Mouse (Mus musculus): Measurements from ENCODE around the gene Vmn1r121.
"Not testable (repeated sequence)": the region's sequence is repeated elsewhere in the genome, so short reads cannot be mapped to it uniquely, and the experiment has no call there.

The Vmn1r121 gene

GRCm38 (mm10) chr7:21098413-21098812 is at the start of gene Vmn1r121:
TSS of gene Vmn1r121 (minus strand) at chr7:21098513.
- not testable (repeated sequence) for DNase-seq (ENCODE audit: low spot score)

GRCm38 (mm10) chr7:21134028-21134427 is 35.7 kb upstream of the Vmn1r121 start, which contains the start of gene Vmn1r122:
TSS of gene Vmn1r122 (minus strand) at chr7:21134128.
- DNase-seq (ENCODE audit: low spot score) = not testable (repeated sequence)

GRCm38 (mm10) chr7:21053684-21054083 is 44.6 kb downstream of the Vmn1r121 start, which contains the start of gene Vmn1r120:
TSS of gene Vmn1r120 (minus strand) at chr7:21053784.
- DNase-seq (ENCODE audit: low spot score) = not testable (repeated sequence)
